Mouse (Mus musculus) lung, adult 18-20 months (tissue): Measurements from ENCODE around the gene Slc45a1.
"Not testable (repeated sequence)": the region's sequence is repeated elsewhere in the genome, so short reads cannot be mapped to it uniquely, and the experiment has no call there.

ENCODE experiments used
- DNase-seq, 2 experiments: peaks; one replicate each; pipeline ENCODE4 v3.0.0; 2022; ENCODE audit warnings: mixed read lengths in 2 of 2

The Slc45a1 gene

GRCm38 (mm10) chr4:150600503-150600902 lies 51.5 kb downstream of the Slc45a1 start:
- not testable (repeated sequence) for DNase-seq

GRCm38 (mm10) chr4:150599119-150599992 lies 52.6 kb downstream of the Slc45a1 start:
- DNase-seq: peak; percentile 31 to 56

- DNase-seq: no peak
These were observed 53.3 kb downstream of the Slc45a1 start for GRCm38 (mm10) chr4:150598686-150599085.

GRCm38 (mm10) chr4:150595991-150596390 lies 56.0 kb downstream of the Slc45a1 start:
- no peak for DNase-seq

- DNase-seq: no peak
These were observed 56.9 kb downstream of the Slc45a1 start for GRCm38 (mm10) chr4:150595071-150595470.

- DNase-seq: no peak
These were observed 57.6 kb downstream of the Slc45a1 start for GRCm38 (mm10) chr4:150594298-150594829.

- no peak for DNase-seq
These were observed 58.3 kb downstream of the Slc45a1 start for GRCm38 (mm10) chr4:150593473-150594217.

GRCm38 (mm10) chr4:150592087-150592486 lies 59.9 kb downstream of the Slc45a1 start:
- DNase-seq: no peak

GRCm38 (mm10) chr4:150591602-150592001 lies 60.4 kb downstream of the Slc45a1 start:
- DNase-seq: no peak

GRCm38 (mm10) chr4:150590621-150591282 lies 61.2 kb downstream of the Slc45a1 start:
- DNase-seq: no peak

GRCm38 (mm10) chr4:150588300-150588621 lies 63.7 kb downstream of the Slc45a1 start:
- no peak for DNase-seq

- DNase-seq: no peak
These were observed 64.2 kb downstream of the Slc45a1 start for GRCm38 (mm10) chr4:150587597-150588299.

GRCm38 (mm10) chr4:150586275-150586674 lies 65.7 kb downstream of the Slc45a1 start:
- no peak for DNase-seq

- DNase-seq: no peak
These were observed 66.2 kb downstream of the Slc45a1 start for GRCm38 (mm10) chr4:150585800-150586199.

GRCm38 (mm10) chr4:150583777-150584135 lies 68.2 kb downstream of the Slc45a1 start:
- DNase-seq: no peak

- peak; percentile 90 to 92 for DNase-seq
These were observed 68.8 kb downstream of the Slc45a1 start for GRCm38 (mm10) chr4:150582966-150583776.

- no peak for DNase-seq
These were observed 69.8 kb downstream of the Slc45a1 start for GRCm38 (mm10) chr4:150581931-150582723.
